Mouse (Mus musculus) ES-E14 (cell line): ENCODE data around the gene Tmem117.

ENCODE experiments used
- CHD2 ChIP-seq: IDR thresholded peaks from 2 replicates; pipeline ENCODE4 v1.6.1; 2014; ENCODE audit warnings: mild to moderate bottlenecking, low read depth, low read length, inconsistent platforms
- HCFC1 ChIP-seq: IDR thresholded peaks from 2 replicates; pipeline ENCODE4 v1.6.1; 2012; ENCODE audit warnings: low read length, inconsistent platforms, borderline replicate concordance; ENCODE audit not compliant: insufficient read depth
- ZC3H11A ChIP-seq: IDR thresholded peaks from 2 replicates; pipeline ENCODE4 v1.6.1; 2012; ENCODE audit warnings: low read depth, mild to moderate bottlenecking, inconsistent platforms, low read length, borderline replicate concordance
- ZNF384 ChIP-seq: IDR thresholded peaks from 2 replicates; pipeline ENCODE4 v1.6.1; 2012; ENCODE audit warnings: low read depth, low read length, inconsistent platforms

DNA sequence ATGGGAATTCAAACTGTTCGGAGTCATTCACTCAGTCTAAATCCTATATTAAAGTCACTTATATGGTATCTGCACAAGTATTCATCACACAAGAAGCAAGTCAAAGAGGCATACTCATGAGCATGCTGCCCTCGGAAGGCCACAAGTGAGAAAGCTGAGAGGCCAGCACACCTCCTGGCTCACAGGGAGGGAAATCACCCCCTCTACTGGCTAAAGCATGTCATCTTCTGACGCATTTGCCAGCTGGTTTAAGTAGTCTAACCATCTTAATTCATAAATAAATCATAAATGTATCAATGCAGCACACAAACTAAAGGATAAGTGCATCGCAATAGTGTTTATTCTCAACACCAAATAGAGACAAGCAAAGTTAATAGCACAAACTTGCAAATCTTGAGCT, 44.3 kb upstream of the Tmem117 start:
- TF ChIP-seq ZC3H11A (no peak), CHD2 (no peak), HCFC1 (no peak), ZNF384 (no peak)
